Mouse (Mus musculus) olfactory bulb, adult 2 months (tissue): ENCODE measurements around the gene Efna4.
A peak's percentile ranks its signal among the peaks of the same experiment; 100 is the strongest.

Experiments used
- CTCF ChIP-seq: fragments of 200-500 bp; IDR thresholded peaks from 2 replicates; pipeline ENCODE4 v1.5.1; 2012; ENCODE audit warnings: low read depth, mild to moderate bottlenecking, low read length, moderate library complexity; ENCODE audit not compliant: insufficient read depth
- POLR2A ChIP-seq: fragments of 200-500 bp; IDR thresholded peaks from 2 replicates; pipeline ENCODE4 v1.6.1; 2012; ENCODE audit warnings: mild to moderate bottlenecking, low read depth, low read length, moderate library complexity; ENCODE audit not compliant: insufficient read depth

DNA sequence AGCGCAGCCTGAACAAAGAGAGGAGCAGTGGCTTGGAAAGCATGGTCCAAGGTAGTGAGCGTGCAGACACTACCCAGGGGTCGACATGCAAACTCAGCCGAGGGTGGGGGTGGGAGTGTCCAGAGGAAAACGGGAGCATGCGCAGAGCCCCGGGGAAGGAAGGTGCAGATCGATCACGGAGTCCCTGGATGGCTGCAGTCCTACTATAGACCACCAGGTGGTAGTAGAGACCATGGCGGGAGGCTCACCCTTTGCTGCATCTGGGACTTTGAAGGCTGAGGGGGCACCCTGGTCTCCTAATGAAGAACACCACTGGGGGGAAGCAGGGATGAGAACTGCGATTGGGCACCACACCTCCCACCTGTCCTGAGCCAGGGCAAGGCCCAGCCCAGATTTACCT lies 2.6 kb upstream of the Efna4 start:
- TF ChIP-seq POLR2A, result no peak
- TF ChIP-seq CTCF, result peak; percentile 78
